Mouse (Mus musculus) gonadal fat pad, adult 2 months (tissue): ENCODE data around the gene Klri2. TPM values are rescaled to one million over a fixed set of nuclear protein-coding genes. Genes with fewer than 3 reads are reported as not detected.
"Not testable (repeated sequence)": the region's sequence is repeated elsewhere in the genome, so short reads cannot be mapped to it uniquely, and the experiment has no call there.

Experiments used
- DNase-seq: peaks from one replicate; pipeline ENCODE4 v3.0.0-alpha.2; 2012; ENCODE audit warnings: low read depth
- polyA plus RNA-seq: library from polyadenylated mRNA; depleted of rRNA; stranded (reverse); fragments of >200 nt; gene quantifications from 2 replicates; pipeline ENCODE4 v1.2.3, GENCODE M21; 2012; rRNA removed

Gene Klri2
- 0.08 TPM in 1 of 2 replicates, not detected in the other for polyA plus RNA-seq

- no peak for DNase-seq
Observed at GRCm38 (mm10) chr6:129740069-129740721, at the start of gene Klri2. Gene Klri2 (minus strand): TSS chr6:129740484.

GRCm38 (mm10) chr6:129784170-129784569, 43.9 kb upstream of the Klri2 start, which contains the start of gene Gm156:
Gene Gm156 (minus strand): TSS chr6:129784270.
- not testable (repeated sequence) for DNase-seq

- no peak for DNase-seq
Observed at GRCm38 (mm10) chr6:129747654-129748032, 7.4 kb upstream of the Klri2 start.

GRCm38 (mm10) chr6:129747016-129747653, 6.9 kb upstream of the Klri2 start:
- DNase-seq = no peak

- DNase-seq = no peak
Observed at GRCm38 (mm10) chr6:129746151-129746550, 5.9 kb upstream of the Klri2 start.

GRCm38 (mm10) chr6:129736414-129736813, 3.9 kb downstream of the Klri2 start:
- DNase-seq = no peak

- no peak for DNase-seq
Observed at GRCm38 (mm10) chr6:129727237-129727636, 13.0 kb downstream of the Klri2 start.

GRCm38 (mm10) chr6:129721390-129721789, 18.9 kb downstream of the Klri2 start:
- no peak for DNase-seq

- DNase-seq = no peak
Observed at GRCm38 (mm10) chr6:129720487-129720886, 19.8 kb downstream of the Klri2 start.

GRCm38 (mm10) chr6:129717032-129717431, 23.3 kb downstream of the Klri2 start, which contains the start of gene Klri1:
Gene Klri1 (minus strand): TSS chr6:129717132.
- no peak for DNase-seq

GRCm38 (mm10) chr6:129713566-129713965, 26.7 kb downstream of the Klri2 start:
- no peak for DNase-seq

GRCm38 (mm10) chr6:129691436-129691835, 48.8 kb downstream of the Klri2 start:
- not testable (repeated sequence) for DNase-seq

- no peak for DNase-seq
Observed at GRCm38 (mm10) chr6:129680379-129680778, 59.9 kb downstream of the Klri2 start.

Other genes starting within 250 kb of the Klri2 start
- 0.15 and 0.16 TPM in 2 replicates for gene Olr1, start 233.3 kb downstream of the Klri2 start, polyA plus RNA-seq
- gene Tmem52b, start 227.9 kb downstream of the Klri2 start, polyA plus RNA-seq = 0.07 and 0.33 TPM in 2 replicates
- 103 and 116 TPM in 2 replicates for gene Gabarapl1, start 207.3 kb downstream of the Klri2 start, polyA plus RNA-seq
- gene Klre1, start 162.6 kb downstream of the Klri2 start, polyA plus RNA-seq = 0.18 and 0.20 TPM in 2 replicates
- gene Klrd1, start 148.7 kb downstream of the Klri2 start, polyA plus RNA-seq = 0.16 and 0.37 TPM in 2 replicates
- 0.47 and 0.58 TPM in 2 replicates for gene Klrk1, start 116.6 kb downstream of the Klri2 start, polyA plus RNA-seq
- 0.34 TPM in 1 of 2 replicates, not detected in the other for gene Klrc3, start 97.1 kb downstream of the Klri2 start, polyA plus RNA-seq
- gene Klrc2, start 79.8 kb downstream of the Klri2 start, polyA plus RNA-seq = 0.16 TPM in 1 of 2 replicates, not detected in the other
- gene Klrc1, start 61.5 kb downstream of the Klri2 start, polyA plus RNA-seq = 0.43 and 0.55 TPM in 2 replicates
- gene Klri1, start 23.4 kb downstream of the Klri2 start, polyA plus RNA-seq = 0.15 TPM in 1 of 2 replicates, not detected in the other
- not detected in 2 replicates for gene Gm156, start 43.8 kb upstream of the Klri2 start, polyA plus RNA-seq
- gene Gm17631, start 122.2 kb upstream of the Klri2 start, polyA plus RNA-seq = not detected in 2 replicates
- 0.12 TPM in 1 of 2 replicates, not detected in the other for gene Klra17, start 136.2 kb upstream of the Klri2 start, polyA plus RNA-seq
- gene Klra5, start 177.2 kb upstream of the Klri2 start, polyA plus RNA-seq = not detected in 2 replicates